Mouse (Mus musculus): ENCODE data around the gene Ap1b1. TPM values are rescaled to one million over a fixed set of nuclear protein-coding genes. Genes with fewer than 3 reads are reported as not detected.
"Not testable (repeated sequence)": the region's sequence is repeated elsewhere in the genome, so short reads cannot be mapped to it uniquely, and the experiment has no call there.

Ap1b1 gene
- polyA plus RNA-seq, 1 experiment, result 65.8 TPM

DNA sequence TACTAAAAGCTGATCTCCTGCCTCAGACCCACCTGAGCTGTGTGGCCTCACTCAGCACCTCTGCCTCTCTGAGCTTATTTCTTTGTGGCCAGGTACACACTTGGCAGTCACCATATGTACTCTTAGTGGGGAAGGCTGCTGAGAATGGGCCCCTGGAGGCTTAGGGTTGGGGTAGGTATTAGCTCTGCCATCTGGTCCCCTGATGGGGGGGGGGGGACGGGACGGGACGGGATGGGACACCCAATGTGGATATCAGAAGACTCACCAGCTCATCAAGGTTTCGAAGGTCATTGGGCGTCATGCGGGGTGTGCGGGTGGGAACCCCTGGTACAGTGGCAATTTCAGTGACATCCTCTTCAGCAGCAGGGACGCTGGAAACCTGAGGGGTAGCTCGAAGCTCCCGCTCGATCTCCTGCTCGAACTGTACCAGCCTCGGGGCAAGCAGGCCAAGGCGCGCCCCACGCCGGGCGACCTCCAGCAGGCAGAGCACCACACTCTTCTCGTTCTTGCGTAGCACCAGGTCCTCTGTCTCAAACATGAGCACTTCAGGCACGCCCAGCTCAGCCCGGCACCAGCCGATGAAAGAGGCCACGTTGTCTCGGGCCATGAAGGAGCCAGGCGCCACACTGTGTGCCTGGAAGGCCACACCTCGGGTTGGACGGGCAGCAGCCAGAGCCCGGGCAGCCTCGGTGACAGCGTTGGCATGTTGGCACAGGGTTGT, 77.1 kb downstream of the Ap1b1 start:
- H3K27ac ChIP-seq (ENCODE audit: insufficient read depth, low read length), result no peak overlapping the region
- TF ChIP-seq CTCF (IDR thresholded peaks at IDR 0.05; ENCODE audit: borderline replicate concordance, insufficient read depth, low read length) (no peak), POLR2A (IDR thresholded peaks at IDR 0.05; ENCODE audit: low read depth, low read length) (no peak)
- H3K4me3 ChIP-seq (ENCODE audit: insufficient read depth, low read length), result peak overlapping the region; percentile 73
- H3K4me1 ChIP-seq (ENCODE audit: control insufficient read depth, insufficient read depth, low read length), result peaks cover 2% of the 10 kb centered on the region; the same call in 1 of the 2 replicates

DNA sequence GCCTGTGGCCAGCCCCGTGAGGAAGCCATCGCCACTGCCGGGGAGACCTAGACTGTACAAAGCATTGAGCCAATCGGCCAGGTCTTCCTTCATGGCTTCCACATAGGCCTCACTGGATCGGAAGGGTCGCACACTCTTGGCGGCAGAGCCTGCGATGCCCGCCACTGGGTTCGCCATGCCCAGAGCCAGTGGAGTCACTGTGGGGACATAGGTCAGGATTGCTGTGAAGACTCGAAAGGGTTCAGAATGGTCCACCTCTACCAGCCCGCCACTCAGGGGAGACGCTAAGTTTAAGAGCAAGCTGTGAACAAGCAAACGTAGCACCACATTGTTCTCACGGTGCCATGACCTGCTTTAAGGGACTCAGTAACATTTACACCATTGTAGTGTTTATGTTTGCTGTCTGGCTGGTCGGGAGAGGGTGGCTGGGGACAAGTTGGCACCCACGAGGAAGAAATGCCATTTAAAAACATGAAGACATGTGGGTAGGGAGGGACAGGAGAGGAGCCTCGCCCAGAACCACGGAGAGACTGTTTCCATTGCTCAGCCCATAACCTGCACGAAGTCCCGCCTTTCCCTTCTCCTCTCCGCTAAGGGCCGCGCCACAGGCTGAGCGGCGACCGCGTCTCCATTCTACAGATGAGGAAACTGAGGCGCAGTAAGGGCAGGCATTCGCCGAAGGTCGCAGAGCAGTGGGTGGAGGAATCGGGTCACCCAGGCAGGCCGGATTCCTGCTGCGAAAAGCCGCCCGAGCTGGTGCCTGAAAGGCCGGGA, 77.8 kb downstream of the Ap1b1 start:
- peaks cover 2% of the 10 kb centered on the region; the same call in 1 of the 2 replicates for H3K4me1 ChIP-seq (ENCODE audit: control insufficient read depth, insufficient read depth, low read length)
- TF ChIP-seq CTCF (IDR thresholded peaks at IDR 0.05; ENCODE audit: borderline replicate concordance, insufficient read depth, low read length) (no peak), POLR2A (IDR thresholded peaks at IDR 0.05; ENCODE audit: low read depth, low read length) (no peak)
- H3K27ac ChIP-seq (ENCODE audit: insufficient read depth, low read length), result no peak overlapping the region
- peak overlapping the region; percentile 73 for H3K4me3 ChIP-seq (ENCODE audit: insufficient read depth, low read length)

DNA sequence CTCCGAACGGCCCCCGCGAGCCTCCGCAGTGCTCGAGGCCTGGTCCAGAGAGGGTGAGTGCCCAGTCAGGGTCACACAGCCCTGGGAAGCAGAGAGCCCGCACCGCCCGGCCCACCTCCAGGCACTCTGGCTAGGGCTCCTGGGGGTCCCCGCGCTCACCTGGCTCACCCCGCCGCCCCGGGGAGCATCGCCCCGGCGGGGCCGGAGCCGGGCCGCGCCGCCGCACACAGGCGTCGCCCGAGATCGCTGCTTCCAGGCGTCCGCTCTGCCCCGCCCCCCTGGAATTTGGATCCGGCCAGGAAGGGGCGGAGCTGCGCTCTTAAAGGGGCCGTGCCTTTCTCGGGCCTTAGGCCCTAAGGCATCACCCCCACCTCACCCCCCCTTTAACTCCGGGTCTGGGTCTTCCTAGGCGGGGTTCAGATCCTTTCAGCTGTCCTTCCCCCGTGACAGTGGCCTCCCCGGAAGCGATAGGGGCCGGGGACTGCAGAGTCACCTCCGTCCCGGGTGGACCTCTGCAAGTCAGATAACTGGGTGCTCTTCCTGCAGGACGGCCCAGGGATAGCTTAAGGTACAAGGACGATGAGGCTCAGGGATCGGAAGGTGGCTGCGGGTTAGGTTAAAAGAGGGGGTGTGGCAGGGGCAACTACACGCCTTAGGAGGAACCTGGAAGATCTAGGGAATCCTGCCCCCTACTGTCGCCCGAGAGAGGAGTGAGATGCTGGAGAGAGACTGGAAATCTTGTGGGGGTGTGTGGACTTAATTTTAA, 78.6 kb downstream of the Ap1b1 start, which contains the start of gene Gas2l1:
Gas2l1 (minus strand) TSS at position 272 of the 766 bp plus-strand sequence.
- peak within 1 kb of the TSS; percentile 55 for H3K27ac ChIP-seq (ENCODE audit: insufficient read depth, low read length)
- H3K4me3 ChIP-seq (ENCODE audit: insufficient read depth, low read length), result peak within 1 kb of the TSS; percentile 73
- H3K4me1 ChIP-seq (ENCODE audit: control insufficient read depth, insufficient read depth, low read length), result peaks cover 2% of the 10 kb centered on the region; the same call in 1 of the 2 replicates
- TF ChIP-seq POLR2A (IDR thresholded peaks at IDR 0.05; ENCODE audit: low read depth, low read length), result peak; percentile 46
- peak; percentile 29; the same call in 1 of the 2 replicates for TF ChIP-seq CTCF (IDR thresholded peaks at IDR 0.05; ENCODE audit: borderline replicate concordance, insufficient read depth, low read length)

DNA sequence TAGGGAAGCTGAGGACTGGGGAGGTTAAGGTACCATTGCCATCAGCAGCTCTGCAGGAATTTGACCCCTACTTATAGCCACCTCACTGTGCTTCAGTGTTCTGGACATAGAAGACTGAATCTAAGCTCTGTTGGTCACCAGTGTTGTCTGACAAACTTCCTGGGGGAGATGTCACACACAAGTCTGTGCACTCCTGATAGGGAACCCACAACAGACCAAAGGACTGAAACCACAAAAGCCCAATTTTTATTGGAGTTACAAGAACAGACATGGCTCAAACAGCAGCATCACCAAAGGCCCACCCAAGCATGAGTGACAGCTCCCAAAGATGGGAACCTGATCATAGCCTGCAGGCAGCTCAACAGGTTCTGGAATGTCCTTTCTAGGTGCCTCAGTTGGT, 80.4 kb downstream of the Ap1b1 start:
- Histone ChIP-seq H3K4me3 (ENCODE audit: insufficient read depth, low read length) (no peak overlapping the region), H3K27ac (ENCODE audit: insufficient read depth, low read length) (no peak overlapping the region), H3K4me1 (ENCODE audit: control insufficient read depth, insufficient read depth, low read length) (peaks cover 2% of the 10 kb centered on the region; the same call in 1 of the 2 replicates)
- TF ChIP-seq POLR2A (IDR thresholded peaks at IDR 0.05; ENCODE audit: low read depth, low read length), result no peak
- TF ChIP-seq CTCF (IDR thresholded peaks at IDR 0.05; ENCODE audit: borderline replicate concordance, insufficient read depth, low read length), result no peak

DNA sequence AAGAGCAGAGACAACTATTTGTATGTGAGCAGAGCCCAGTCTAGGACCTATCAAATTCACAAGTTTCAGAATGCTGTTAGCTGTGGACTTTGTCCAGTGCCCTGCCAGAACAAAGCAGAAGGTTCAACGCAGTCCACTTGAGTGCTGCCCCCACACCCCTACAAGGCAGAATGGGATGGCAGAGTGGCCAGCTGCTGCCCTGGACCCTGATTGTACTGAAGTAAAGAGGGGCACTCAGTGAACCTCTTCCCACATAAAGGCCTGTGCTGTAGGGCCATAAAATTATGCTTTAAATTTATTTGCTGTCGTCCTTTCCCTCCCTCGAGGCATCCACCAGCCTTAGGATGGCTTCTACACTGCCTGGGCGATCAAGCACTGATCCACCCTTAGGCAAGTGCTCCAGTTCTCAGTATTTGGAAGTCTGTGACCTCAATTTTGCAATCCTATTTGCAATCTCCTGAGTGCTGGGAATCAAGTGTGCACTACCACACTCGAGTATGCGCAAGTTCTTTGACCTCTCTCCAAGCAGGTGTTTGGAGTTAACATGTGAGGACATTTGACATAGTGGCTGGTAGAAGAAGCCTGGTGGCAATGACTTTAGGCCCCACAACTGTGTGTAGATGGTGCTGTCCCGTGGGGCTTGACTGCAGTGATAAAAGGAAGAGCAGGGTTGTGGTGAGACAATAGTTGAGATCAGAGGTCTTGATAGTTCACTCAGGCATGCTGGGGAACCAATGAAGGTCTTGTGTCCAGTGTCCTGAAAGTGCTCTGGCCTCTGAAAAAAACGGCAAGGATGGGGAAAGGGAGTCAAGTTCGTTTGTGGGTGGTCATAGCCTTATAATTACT, 81.7 kb downstream of the Ap1b1 start:
- no peak overlapping the region for H3K27ac ChIP-seq (ENCODE audit: insufficient read depth, low read length)
- H3K4me3 ChIP-seq (ENCODE audit: insufficient read depth, low read length), result no peak overlapping the region
- no peak for TF ChIP-seq POLR2A (IDR thresholded peaks at IDR 0.05; ENCODE audit: low read depth, low read length)
- TF ChIP-seq CTCF (IDR thresholded peaks at IDR 0.05; ENCODE audit: borderline replicate concordance, insufficient read depth, low read length), result no peak
- no peaks in the 10 kb centered on the region for H3K4me1 ChIP-seq (ENCODE audit: control insufficient read depth, insufficient read depth, low read length)

DNA sequence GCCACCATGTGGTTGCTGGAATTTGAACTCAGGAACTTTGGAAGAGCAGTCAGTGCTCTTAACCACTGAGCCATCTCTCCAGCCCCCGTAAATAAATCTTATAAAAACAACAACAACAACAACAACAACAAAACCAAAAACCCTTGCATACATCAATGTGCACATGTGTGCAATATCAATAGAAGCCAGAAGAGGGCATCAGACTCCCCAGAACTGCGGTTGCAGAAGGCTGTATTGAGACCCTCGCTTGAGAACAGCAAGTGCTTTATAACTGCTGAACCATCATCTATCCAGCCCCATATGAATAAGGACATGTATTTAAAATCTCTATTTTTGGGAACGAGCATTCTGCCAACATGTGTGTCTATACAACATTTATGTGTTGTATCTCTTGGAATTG, 88.3 kb downstream of the Ap1b1 start:
- no peaks in the 10 kb centered on the region for H3K4me1 ChIP-seq (ENCODE audit: control insufficient read depth, insufficient read depth, low read length)
- no peak overlapping the region for H3K27ac ChIP-seq (ENCODE audit: insufficient read depth, low read length)
- no peak for TF ChIP-seq CTCF (IDR thresholded peaks at IDR 0.05; ENCODE audit: borderline replicate concordance, insufficient read depth, low read length)
- TF ChIP-seq POLR2A (IDR thresholded peaks at IDR 0.05; ENCODE audit: low read depth, low read length), result no peak
- H3K4me3 ChIP-seq (ENCODE audit: insufficient read depth, low read length), result no peak overlapping the region

DNA sequence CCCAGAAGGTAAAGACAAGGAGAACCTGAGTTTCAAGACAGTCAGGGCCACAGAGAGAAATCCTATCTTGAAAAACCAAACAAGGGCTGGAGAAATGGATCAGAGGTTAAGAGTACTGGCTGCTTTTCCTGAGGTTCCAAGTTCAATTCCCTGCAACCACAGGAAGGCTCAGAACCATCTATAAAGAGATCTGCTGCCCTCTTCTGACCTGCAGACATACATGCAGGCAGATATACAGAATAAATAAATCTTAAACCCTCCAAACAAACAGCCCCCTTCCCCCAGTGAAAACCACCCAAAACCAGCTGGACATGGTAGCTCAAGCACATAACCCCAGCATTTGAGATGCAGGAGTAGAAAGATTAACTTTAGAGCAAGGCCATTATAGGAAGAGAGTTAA, 89.1 kb downstream of the Ap1b1 start:
- no peaks in the 10 kb centered on the region for H3K4me1 ChIP-seq (ENCODE audit: control insufficient read depth, insufficient read depth, low read length)
- H3K27ac ChIP-seq (ENCODE audit: insufficient read depth, low read length), result no peak overlapping the region
- no peak for TF ChIP-seq POLR2A (IDR thresholded peaks at IDR 0.05; ENCODE audit: low read depth, low read length)
- TF ChIP-seq CTCF (IDR thresholded peaks at IDR 0.05; ENCODE audit: borderline replicate concordance, insufficient read depth, low read length), result no peak
- no peak overlapping the region for H3K4me3 ChIP-seq (ENCODE audit: insufficient read depth, low read length)

DNA sequence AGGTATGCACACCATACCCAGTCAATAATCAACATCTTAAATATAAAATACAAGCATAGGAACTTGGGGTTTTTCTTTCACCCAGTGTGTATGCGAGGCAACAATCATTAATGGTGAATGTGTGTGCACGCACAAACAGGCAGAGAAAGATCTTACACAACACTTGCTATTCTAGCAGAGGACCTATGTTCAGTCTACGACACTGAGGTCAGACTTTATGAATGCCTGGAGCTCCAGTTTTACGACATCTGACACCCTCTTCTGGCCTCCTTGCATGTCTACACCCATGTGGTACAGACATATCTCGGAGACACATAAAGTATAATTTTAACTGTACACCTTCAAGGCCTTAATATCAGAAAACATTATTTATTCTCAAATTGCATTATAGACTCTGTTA, 90.2 kb downstream of the Ap1b1 start:
- H3K27ac ChIP-seq (ENCODE audit: insufficient read depth, low read length); H3K4me1 ChIP-seq (ENCODE audit: control insufficient read depth, insufficient read depth, low read length); H3K4me3 ChIP-seq (ENCODE audit: insufficient read depth, low read length): not testable (repeated sequence)

DNA sequence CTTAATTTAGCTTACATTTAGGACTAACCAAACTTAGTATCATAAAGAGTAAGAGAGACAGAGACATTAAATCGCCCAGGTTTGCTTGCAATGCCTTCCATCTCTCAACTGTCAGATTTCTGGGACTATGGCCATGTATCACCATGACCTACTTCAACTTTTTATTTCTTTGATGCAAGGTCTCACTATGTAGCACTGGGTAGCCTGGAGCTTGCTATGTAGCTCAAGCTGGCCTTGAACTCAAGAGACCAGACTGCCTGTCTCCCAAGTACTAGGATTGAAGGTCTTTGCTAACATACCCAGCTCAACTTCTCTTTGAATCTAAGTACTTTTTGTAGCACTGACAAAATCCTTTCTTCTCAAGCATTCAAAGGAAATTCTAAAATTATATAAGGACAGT, 102.5 kb downstream of the Ap1b1 start:
- H3K4me1 ChIP-seq (ENCODE audit: control insufficient read depth, insufficient read depth, low read length), result no peaks in the 10 kb centered on the region
- TF ChIP-seq CTCF (IDR thresholded peaks at IDR 0.05; ENCODE audit: borderline replicate concordance, insufficient read depth, low read length) (no peak), POLR2A (IDR thresholded peaks at IDR 0.05; ENCODE audit: low read depth, low read length) (no peak)
- no peak overlapping the region for H3K4me3 ChIP-seq (ENCODE audit: insufficient read depth, low read length)

More for the DNA sequence above, 102.5 kb downstream of the Ap1b1 start:
- H3K27ac ChIP-seq (ENCODE audit: insufficient read depth, low read length), result no peak overlapping the region

All from embryonic fibroblast, embryonic 13.5 days (primary cell).